In genomic region chr5:72427556-72427955, GRCm38 (mm10) we compare ENCODE assay signal across 19 mouse cellular contexts.
"Had no signal": no experiment of that assay in that cellular context is flagged by ENCODE, and none has a peak within 500 bp of the region (broad histone marks: within the 10 kb centered on the region; RNA-seq: fewer than 3 reads in every experiment).

No protein-coding gene starts in this region.

- H3K4me2 ChIP-seq: kidney, embryonic 15.5 days; limb, embryonic 13.5 days; liver, embryonic 12.5 days; liver, embryonic 15.5 days; lung, embryonic 15.5 days had no signal

- H3K9me3 ChIP-seq: kidney, embryonic 15.5 days; limb, embryonic 10.5 days; limb, embryonic 13.5 days; liver, embryonic 12.5 days; liver, embryonic 15.5 days; lung, embryonic 15.5 days had no signal

- DNase-seq: kidney, adult 8-10 months; kidney, postnatal 10 days; kidney, postnatal 4 days; layer of hippocampus, adult 9-11 months; liver; lung, adult 18-20 months; midbrain, embryonic 14.5 days; thymus, adult 2 months; thymus, postnatal 14 days; thymus, postnatal 4 days had no signal

- H3K4me3 ChIP-seq: kidney, embryonic 15.5 days; layer of hippocampus, adult 2 months; limb, embryonic 10.5 days; limb, embryonic 13.5 days; liver, embryonic 12.5 days; liver, embryonic 15.5 days; lung, embryonic 15.5 days had no signal

- H3K27ac ChIP-seq: kidney, embryonic 15.5 days; layer of hippocampus, adult 2 months; limb, embryonic 10.5 days; limb, embryonic 13.5 days; liver, embryonic 12.5 days; liver, embryonic 15.5 days; lung, embryonic 15.5 days; macrophage; stomach, postnatal 0 days had no signal

- H3K27me3 ChIP-seq: kidney, embryonic 15.5 days; limb, embryonic 13.5 days; liver, embryonic 12.5 days; liver, embryonic 15.5 days; lung, embryonic 15.5 days had no signal

- H3K36me3 ChIP-seq: kidney, embryonic 15.5 days; limb, embryonic 10.5 days; limb, embryonic 13.5 days; liver, embryonic 12.5 days; liver, embryonic 15.5 days; lung, embryonic 15.5 days had no signal

- H3K4me1 ChIP-seq: kidney, embryonic 15.5 days; limb, embryonic 10.5 days; limb, embryonic 13.5 days; liver, embryonic 12.5 days; liver, embryonic 15.5 days; lung, embryonic 15.5 days had no signal

- H3K9ac ChIP-seq: kidney, embryonic 15.5 days; limb, embryonic 13.5 days; liver, embryonic 12.5 days; liver, embryonic 15.5 days; lung, embryonic 15.5 days had no signal

- ATAC-seq: liver, embryonic 12.5 days had no signal
